Comparison of ENCODE assay signal across 11 mouse cellular contexts in the genomic region with DNA sequence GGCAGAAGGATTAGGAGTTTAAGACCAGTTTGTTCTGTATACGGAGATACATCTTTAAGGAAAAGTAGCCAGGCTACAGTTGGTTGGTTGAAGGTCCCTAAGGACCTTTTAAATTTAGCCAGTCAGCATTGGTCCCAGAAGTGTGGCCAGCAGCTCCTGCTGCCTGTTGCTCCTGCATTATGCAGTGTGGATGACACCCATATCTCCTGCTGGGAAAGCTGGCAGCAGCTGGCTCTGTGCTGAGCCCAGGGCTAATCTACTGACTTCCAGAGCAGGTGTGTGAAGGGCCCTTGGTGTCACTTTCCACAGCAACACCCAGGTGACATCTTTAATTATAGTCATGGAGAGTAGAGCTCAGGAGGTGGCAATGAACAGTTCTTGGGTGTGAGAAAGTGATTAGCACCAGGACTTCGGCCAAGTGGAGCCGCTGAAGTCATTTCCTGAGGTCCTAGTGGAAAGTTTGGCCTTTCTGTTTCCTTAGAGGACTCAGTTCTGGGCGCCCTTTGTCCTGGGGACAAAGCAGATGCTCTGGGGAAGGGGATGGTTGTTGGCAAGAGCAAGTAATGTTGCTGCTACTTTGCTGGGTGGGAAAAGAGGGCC. TPM values are rescaled to one million over a fixed set of nuclear protein-coding genes. Genes with fewer than 3 reads are reported as not detected.
DNase-seq lines count a peak whose midpoint lies in the region; ATAC-seq lines count a peak whose summit lies in the region.
"Had no signal": no experiment of that assay in that cellular context is flagged by ENCODE, and none has a peak within 500 bp of the region (broad histone marks: within the 10 kb centered on the region; RNA-seq: fewer than 3 reads in every experiment).

No protein-coding gene starts in this region.

- intact Hi-C loops in heart, postnatal 14 days (cut with DNase I), result no loop called here

- H3K27ac ChIP-seq in forebrain, embryonic 16.5 days (ENCODE audit: low read length), result no peak overlapping the region
- no peak overlapping the region for H3K27ac ChIP-seq in forebrain, embryonic 12.5 days
- H3K27ac ChIP-seq in kidney, embryonic 16.5 days (ENCODE audit: low read length), result no peak overlapping the region
- H3K27ac ChIP-seq: liver, embryonic 14.5 days had no signal

- H3K9me3 ChIP-seq in forebrain, embryonic 16.5 days (ENCODE audit: control insufficient read depth, low read length), result no peaks in the 10 kb centered on the region
- H3K9me3 ChIP-seq in forebrain, embryonic 12.5 days, result no peaks in the 10 kb centered on the region
- no peaks in the 10 kb centered on the region for H3K9me3 ChIP-seq in kidney, embryonic 16.5 days (ENCODE audit: low read length)

- peak; percentile 28; the same call in 1 of the 2 replicates for ATAC-seq in forebrain, embryonic 16.5 days
- no peak for ATAC-seq in forebrain, embryonic 12.5 days (ENCODE audit: low FRiP score)
- no peak for ATAC-seq in kidney, embryonic 16.5 days (ENCODE audit: low FRiP score, low TSS enrichment)

- H3K27me3 ChIP-seq in forebrain, embryonic 16.5 days (replicated peaks; ENCODE audit: control insufficient read depth, insufficient read depth, low read length), result no peaks in the 10 kb centered on the region
- H3K27me3 ChIP-seq in forebrain, embryonic 12.5 days, result no peaks in the 10 kb centered on the region
- H3K27me3 ChIP-seq in kidney, embryonic 16.5 days (ENCODE audit: insufficient read depth, low read length), result no peaks in the 10 kb centered on the region

- H3K4me1 ChIP-seq in forebrain, embryonic 16.5 days (replicated peaks; ENCODE audit: control insufficient read depth, insufficient read depth, low read length), result no peaks in the 10 kb centered on the region
- no peaks in the 10 kb centered on the region for H3K4me1 ChIP-seq in forebrain, embryonic 12.5 days
- H3K4me1 ChIP-seq in kidney, embryonic 16.5 days (ENCODE audit: insufficient read depth, low read length), result no peaks in the 10 kb centered on the region

- H3K36me3 ChIP-seq in forebrain, embryonic 16.5 days (ENCODE audit: control insufficient read depth, insufficient read depth), result no peaks in the 10 kb centered on the region
- H3K36me3 ChIP-seq in forebrain, embryonic 12.5 days (replicated peaks), result no peaks in the 10 kb centered on the region
- H3K36me3 ChIP-seq in kidney, embryonic 16.5 days (ENCODE audit: insufficient read depth, low read length), result no peaks in the 10 kb centered on the region

- no peak overlapping the region for H3K9ac ChIP-seq in forebrain, embryonic 16.5 days (replicated peaks; ENCODE audit: low read depth, low read length)
- H3K9ac ChIP-seq in forebrain, embryonic 12.5 days, result no peak overlapping the region
- H3K9ac ChIP-seq in kidney, embryonic 16.5 days (replicated peaks; ENCODE audit: low read length), result no peak overlapping the region
- H3K9ac ChIP-seq: liver, embryonic 14.5 days had no signal

- no peak overlapping the region for H3K4me2 ChIP-seq in forebrain, embryonic 16.5 days (ENCODE audit: low read length)
- H3K4me2 ChIP-seq in forebrain, embryonic 12.5 days, result no peak overlapping the region
- no peak overlapping the region for H3K4me2 ChIP-seq in kidney, embryonic 16.5 days (replicated peaks; ENCODE audit: low read depth, low read length)

- no peak overlapping the region for H3K4me3 ChIP-seq in forebrain, embryonic 16.5 days (replicated peaks; ENCODE audit: low read length)
- H3K4me3 ChIP-seq in forebrain, embryonic 12.5 days (replicated peaks), result no peak overlapping the region
- no peak overlapping the region for H3K4me3 ChIP-seq in kidney, embryonic 16.5 days (ENCODE audit: low read length)

- DNase-seq in kidney, postnatal 14 days, result peak; percentile 32
- DNase-seq in heart, adult 8-10 months (ENCODE audit: low spot score), result peak; percentile 69
- DNase-seq in heart, postnatal 14 days, result peak; percentile 40 to 51
- DNase-seq in ovary, adult 18-20 months (ENCODE audit: low spot score), result no peak
- no peak for DNase-seq in frontal cortex, adult 2 months (ENCODE audit: extremely low spot score in 1 of 2, low spot score in 1 of 2)
- DNase-seq: adrenal gland, postnatal 14 days; thymus, postnatal 36 days had no signal

- 64% methylated on average over 4 of the region's 4 CpGs for WGBS in forebrain, embryonic 16.5 days
- WGBS in forebrain, embryonic 12.5 days, result 65% methylated on average over 4 of the region's 4 CpGs
- 17% methylated on average over 4 of the region's 4 CpGs for WGBS in kidney, embryonic 16.5 days

RNA-seq across cellular contexts. Expression of a gene that starts 41.2 kb away (rescaled TPM):
- 12.3 and 14.9 TPM in 2 replicates for polyA plus RNA-seq in forebrain, embryonic 16.5 days (2015; fragmentation: Nextera tagmentation; extraction: Ambion mirVana)
- 2.8 and 3.1 TPM in 2 replicates for polyA plus RNA-seq in forebrain, embryonic 12.5 days (2016; fragmentation: Nextera tagmentation; extraction: Ambion mirVana)
- polyA plus RNA-seq in kidney, embryonic 16.5 days (2015; fragmentation: Nextera tagmentation; extraction: Ambion mirVana), result 0.68 and 0.80 TPM in 2 replicates
- total RNA-seq in heart, adult 8-10 months (2022), result 1 to 10 TPM in 3 of 4 experiments, under 1 TPM in 1; 0.84 to 2.4 (median 2.0) TPM
- 1 to 10 TPM; 3.1 to 4.3 TPM for total RNA-seq in heart, postnatal 14 days (2021)
- polyA plus RNA-seq in frontal cortex, adult 2 months (2012; rRNA removed), result 63.6 and 64.7 TPM in 2 replicates

Comparison
In these comparisons a context has a peak if more than half of its experiments do, and no peak if none do; other contexts are left out.
1. DNase-seq: peak in kidney, postnatal 14 days (single experiment), heart, adult 8-10 months (single experiment) and heart, postnatal 14 days (2 of 2); none in ovary, adult 18-20 months (single experiment) and frontal cortex, adult 2 months (0 of 2).